Mouse (Mus musculus): ENCODE measurements around the gene Mlkl. TPM values are rescaled to one million over a fixed set of nuclear protein-coding genes. Genes with fewer than 3 reads are reported as not detected.
"Not testable (repeated sequence)": the region's sequence is repeated elsewhere in the genome, so short reads cannot be mapped to it uniquely, and the experiment has no call there.

The Mlkl gene
- total and polyA plus RNA-seq, 3 experiments, result 9.3 to 20.1 TPM; not detected in 1

DNA sequence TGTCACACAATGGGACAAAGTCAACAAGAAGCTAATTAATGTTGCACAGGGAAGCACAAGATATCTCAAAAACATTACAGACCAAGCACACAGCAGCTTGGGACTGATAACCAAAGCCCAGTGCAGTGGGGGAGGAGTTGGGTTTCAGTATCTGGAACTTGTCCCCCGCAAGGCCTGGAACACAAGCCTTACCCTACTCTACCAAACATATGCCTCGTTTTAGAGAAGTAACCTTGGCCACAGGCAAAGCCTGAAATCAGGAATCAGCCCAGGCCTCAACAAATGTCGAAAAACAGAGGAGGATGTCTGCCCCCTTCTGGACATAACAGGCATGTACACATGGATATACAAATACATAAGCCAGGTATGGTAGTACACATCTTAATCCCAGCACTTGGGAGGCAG, 25.2 kb downstream of the Mlkl start (continued):
- TF ChIP-seq MXI1 (IDR thresholded peaks at IDR 0.05; ENCODE audit: low read depth, low read length) (peak; percentile 72), EP300 (IDR thresholded peaks at IDR 0.05; ENCODE audit: low read depth in 1 of 2, low read length in 2 of 2) (peak; percentile 97 to 98), USF1 (IDR thresholded peaks at IDR 0.05; ENCODE audit: low read depth, low read length) (no peak), SIN3A (IDR thresholded peaks at IDR 0.05; ENCODE audit: low read length) (peak; percentile 89), MEF2A (IDR thresholded peaks at IDR 0.05; ENCODE audit: extremely low read depth, insufficient replicate concordance, low read depth, low read length, poor library complexity, severe bottlenecking) (no peak), TAL1 (IDR thresholded peaks at IDR 0.05; ENCODE audit: low read length) (peak; percentile 98), NELFE (IDR thresholded peaks at IDR 0.05; ENCODE audit: low read depth, low read length) (no peak)

DNA sequence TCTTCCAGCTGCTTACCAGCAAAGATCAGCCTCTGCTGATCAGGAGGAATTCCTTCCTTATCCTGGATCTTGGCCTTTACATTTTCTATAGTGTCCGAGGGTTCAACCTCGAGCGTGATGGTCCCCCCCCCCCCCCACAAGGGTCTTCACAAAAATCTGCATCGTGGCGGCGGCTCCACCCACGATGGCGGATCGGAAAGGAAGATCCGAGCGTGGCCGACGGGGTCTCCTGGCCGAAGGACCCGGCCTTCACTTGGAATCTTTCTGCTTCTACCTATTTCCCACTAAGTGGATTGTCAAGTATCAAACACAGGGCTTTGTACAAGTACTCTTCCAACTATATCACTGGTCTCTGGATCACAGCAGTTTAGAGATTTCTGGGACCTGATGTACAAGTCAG, 28.0 kb downstream of the Mlkl start:
- H3K9ac ChIP-seq (ENCODE audit: control insufficient read depth, low read depth, low read length, poor library complexity, severe bottlenecking); DNase-seq (ENCODE audit: low read depth, low spot score); H3K4me3 ChIP-seq (ENCODE audit: control insufficient read depth in 1 of 2, insufficient read depth in 1 of 2, low read depth in 2 of 2, low read length in 2 of 2); H3K27ac ChIP-seq (ENCODE audit: control insufficient read depth, low read depth, low read length); H3K79me2 ChIP-seq (ENCODE audit: control insufficient read depth, insufficient read depth, low read length, poor library complexity); H3K9me3 ChIP-seq (replicated peaks; ENCODE audit: insufficient read depth, low read length); H3K27me3 ChIP-seq (ENCODE audit: control insufficient read depth in 1 of 2, insufficient read depth in 2 of 2, low read length in 2 of 2): not testable (repeated sequence)
- peaks cover 4 to 11% of the 10 kb centered on the region in 2 experiments; a peak in 2 of 4 replicates for H3K4me1 ChIP-seq (ENCODE audit: control insufficient read depth in 1 of 2, insufficient read depth in 2 of 2, low read length in 2 of 2)
- peaks cover 3 to 16% of the 10 kb centered on the region in 2 experiments; a peak in 3 of 4 replicates for H3K36me3 ChIP-seq (ENCODE audit: control insufficient read depth in 1 of 2, insufficient read depth in 2 of 2, low read length in 2 of 2)

DNA sequence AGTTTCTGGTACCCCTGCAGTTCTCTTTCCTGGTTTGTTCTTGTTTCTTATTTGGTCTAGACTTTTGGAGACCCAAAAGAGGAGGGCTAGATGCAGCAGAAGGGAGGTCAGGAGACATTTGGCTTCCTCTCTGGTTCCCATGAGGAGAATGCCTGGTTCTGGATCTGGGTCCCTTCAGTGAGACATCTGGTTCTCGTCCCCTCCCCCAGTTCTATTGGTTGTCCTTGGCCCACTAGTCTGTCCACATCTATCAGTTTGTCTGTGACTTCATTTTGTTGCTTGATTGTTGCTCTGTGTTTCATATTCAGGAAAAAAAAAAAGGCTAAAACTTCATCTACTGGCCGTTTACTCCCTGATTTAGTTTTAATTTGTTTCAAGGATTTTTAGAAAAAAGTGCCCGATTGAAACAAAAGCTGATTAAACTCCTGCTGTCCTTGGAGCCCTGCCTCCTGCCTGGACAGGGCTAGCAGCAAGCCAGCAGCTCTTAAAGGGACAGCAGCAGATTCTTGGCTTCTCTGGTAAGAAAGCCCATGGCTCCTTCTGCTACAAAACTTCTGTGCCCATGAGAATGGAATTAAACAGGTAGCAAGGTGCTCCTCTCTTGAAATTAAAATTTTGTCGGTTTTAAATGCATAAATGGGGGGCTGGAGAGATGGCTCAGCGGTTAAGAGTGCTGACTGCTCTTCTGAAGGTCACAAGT, 32.8 kb downstream of the Mlkl start:
- peaks cover 0 to 3% of the 10 kb centered on the region in 2 experiments; a peak in 1 of 4 replicates for H3K4me1 ChIP-seq (ENCODE audit: control insufficient read depth in 1 of 2, insufficient read depth in 2 of 2, low read length in 2 of 2)
- no peak overlapping the region for H3K9ac ChIP-seq (ENCODE audit: control insufficient read depth, low read depth, low read length, poor library complexity, severe bottlenecking)
- H3K9me3 ChIP-seq (replicated peaks; ENCODE audit: insufficient read depth, low read length), result no peaks in the 10 kb centered on the region
- H3K4me3 ChIP-seq (ENCODE audit: control insufficient read depth in 1 of 2, insufficient read depth in 1 of 2, low read depth in 2 of 2, low read length in 2 of 2), result no peak overlapping the region
- TF ChIP-seq E2F4 (IDR thresholded peaks at IDR 0.05; ENCODE audit: borderline replicate concordance, low read depth, low read length), result no peak
- no peak for TF ChIP-seq HCFC1 (IDR thresholded peaks at IDR 0.05; ENCODE audit: low read depth, low read length)
- TF ChIP-seq TBP (IDR thresholded peaks at IDR 0.05; ENCODE audit: low read depth, low read length), result 0 out of 2 replicates have a peak, but pooled peaks have one; percentile 22
- TF ChIP-seq POLR2AphosphoS2 (IDR thresholded peaks at IDR 0.05; ENCODE audit: low read length), result no peak
- no peak for TF ChIP-seq USF1 (IDR thresholded peaks at IDR 0.05; ENCODE audit: low read depth, low read length)
- no peak for TF ChIP-seq MAZ (IDR thresholded peaks at IDR 0.05; ENCODE audit: low read depth, low read length)
- TF ChIP-seq RCOR1 (IDR thresholded peaks at IDR 0.05; ENCODE audit: low read depth, low read length), result no peak
- TF ChIP-seq JUND (IDR thresholded peaks at IDR 0.05; ENCODE audit: low read depth, low read length), result no peak
- no peak for TF ChIP-seq MAFK (IDR thresholded peaks at IDR 0.05; ENCODE audit: borderline replicate concordance, low read depth, low read length)
- H3K79me2 ChIP-seq (ENCODE audit: control insufficient read depth, insufficient read depth, low read length, poor library complexity), result no peaks in the 10 kb centered on the region
- no peak for DNase-seq (ENCODE audit: low read depth, low spot score)
- no peak overlapping the region for H3K27ac ChIP-seq (ENCODE audit: control insufficient read depth, low read depth, low read length)
- peaks cover 0 to 3% of the 10 kb centered on the region in 2 experiments; a peak in 1 of 4 replicates for H3K36me3 ChIP-seq (ENCODE audit: control insufficient read depth in 1 of 2, insufficient read depth in 2 of 2, low read length in 2 of 2)
- no peaks in the 10 kb centered on the region for H3K27me3 ChIP-seq (ENCODE audit: control insufficient read depth in 1 of 2, insufficient read depth in 2 of 2, low read length in 2 of 2)

Measured in MEL (cell line).